Mouse (Mus musculus): ENCODE data around the gene Avpr1a.

DNA sequence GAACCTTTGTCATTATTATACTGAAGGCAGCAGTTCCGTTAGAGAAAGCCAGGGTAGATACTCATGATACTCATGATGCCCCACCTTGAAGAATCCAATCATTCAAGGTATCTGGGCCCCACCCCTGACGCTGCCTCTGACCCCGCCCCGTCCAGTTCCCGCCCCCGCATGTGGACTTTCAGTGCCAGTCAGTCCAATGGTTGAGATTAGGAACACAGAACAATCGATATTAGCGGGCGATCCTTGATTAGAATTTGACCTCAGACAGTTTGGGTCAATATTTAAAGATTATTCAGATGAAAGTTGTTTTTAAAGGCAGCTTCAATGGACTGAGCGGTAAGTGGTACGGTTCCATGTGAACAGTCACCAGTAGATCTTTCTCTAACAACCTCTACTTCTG is 7.5 kb downstream of the Avpr1a start:
- no peak for TF ChIP-seq POLR2A (IDR thresholded peaks at IDR 0.05; ENCODE audit: extremely low read depth, insufficient read depth, low read length)
- TF ChIP-seq CTCF (IDR thresholded peaks at IDR 0.05; ENCODE audit: low read depth, low read length), result no peak

Data from liver, adult 2 months (tissue).